Mouse (Mus musculus): Measurements from ENCODE around the gene Myo1d. TPM values are rescaled to one million over a fixed set of nuclear protein-coding genes. Genes with fewer than 3 reads are reported as not detected.

Myo1d gene
- 3.5 and 4.0 TPM in 2 replicates for polyA plus RNA-seq (2021; fragmentation: Nextera tagmentation)
- long read RNA-seq, experiment 1, full-length matches to known transcripts, result 2 of 5 reads
- long read RNA-seq, experiment 1, partial matches to known transcripts, result 0 of 5 reads
- long read RNA-seq, experiment 1, other reads (novel, unspliced or antisense), result 3 of 5 reads
- long read RNA-seq, experiment 2, full-length matches to known transcripts, result 5 of 21 reads
- long read RNA-seq, experiment 2, partial matches to known transcripts, result 2 of 21 reads
- long read RNA-seq, experiment 2, other reads (novel, unspliced or antisense), result 14 of 21 reads

GRCm38 (mm10) chr11:80779527-80780344 is at the start of gene Myo1d:
Gene Myo1d, minus strand, starts transcription at chr11:80780025.

GRCm38 (mm10) chr11:80809993-80810821 is 30.4 kb upstream of the Myo1d start, which contains the start of gene Tmem98:
Gene Tmem98, plus strand, starts transcription at chr11:80810175.

GRCm38 (mm10) chr11:80476222-80477189 is 303.3 kb downstream of the Myo1d start, which contains the start of gene Cdk5r1:
Gene Cdk5r1, plus strand, starts transcription at chr11:80477023.

Other genes starting within 250 kb of the Myo1d start
- 43.7 and 74.8 TPM in 2 replicates for gene Tmem98, start 30.1 kb upstream of the Myo1d start, polyA plus RNA-seq (2021; fragmentation: Nextera tagmentation)
- not detected in 2 replicates for gene Spaca3, start 78.3 kb upstream of the Myo1d start, polyA plus RNA-seq (2021; fragmentation: Nextera tagmentation)